Mouse (Mus musculus) kidney, adult 2 months (tissue): ENCODE results near the gene Lcp1.

Source experiments
- CTCF ChIP-seq: fragments of 200-500 bp; conservative IDR thresholded peaks from 2 replicates; pipeline ENCODE4 v1.5.1; 2011; ENCODE audit warnings: low read depth, mild to moderate bottlenecking, control low read depth, low read length, moderate library complexity, mixed read lengths; ENCODE audit not compliant: insufficient read depth, insufficient read length
- POLR2A ChIP-seq: fragments of 200-500 bp; IDR thresholded peaks from one replicate; pipeline ENCODE4 v1.6.1; 2011; ENCODE audit warnings: low read depth, low read length, control low read depth

- no peak for TF ChIP-seq CTCF
- no peak for TF ChIP-seq POLR2A
Measured at GRCm38 (mm10) chr14:75189031-75189430, 58.1 kb downstream of the Lcp1 start.
